Mouse (Mus musculus) heart, postnatal 25 days (tissue): ENCODE results near the gene Fbxl2. TPM values are rescaled to one million over a fixed set of nuclear protein-coding genes. Genes with fewer than 3 reads are reported as not detected.
"Not testable (repeated sequence)": the region's sequence is repeated elsewhere in the genome, so short reads cannot be mapped to it uniquely, and the experiment has no call there.

Experiments used
- DNase-seq: peaks from one replicate; pipeline ENCODE4 v3.0.0; 2022; ENCODE audit warnings: low spot score
- intact Hi-C: fragments of 180-260 bp; cut with DNase I; formaldehyde crosslinking; loops from one replicate; pipeline ENCODE4 v1.15.1; 2025
- total RNA-seq, 2 experiments: library from RNA; stranded (reverse); gene quantifications; 2 replicates each; pipeline ENCODE4 v1.2.3; 2021

Gene Fbxl2
- total RNA-seq, result 1 to 10 TPM in 1 of 2 experiments, under 1 TPM in 1; 0.87 to 1.0 TPM

DNA sequence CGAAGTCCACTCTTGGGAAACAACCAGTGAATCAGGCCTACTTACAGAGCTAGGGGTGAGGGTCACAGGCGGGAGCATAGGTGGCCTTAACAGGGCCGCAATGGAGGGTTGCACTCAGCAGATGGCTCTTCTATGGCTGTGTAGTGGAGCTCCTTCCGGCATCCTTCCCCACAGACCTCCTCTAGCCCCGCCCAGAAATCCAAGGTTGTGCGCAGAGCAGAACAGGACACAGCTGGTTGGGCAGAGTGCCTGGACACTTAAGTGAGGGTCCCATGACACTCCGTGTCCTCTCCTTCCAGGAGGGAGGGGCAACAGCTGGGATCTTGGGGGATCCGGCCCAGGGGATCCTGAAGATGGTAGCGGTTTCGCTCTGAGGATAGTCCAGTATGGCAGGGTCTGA is at the start of gene Fbxl2:
Gene Fbxl2, minus strand, starts transcription at position 164 of the 400 bp plus-strand sequence.
- DNase-seq, result no peak
- intact Hi-C loops, result no loop called here

DNA sequence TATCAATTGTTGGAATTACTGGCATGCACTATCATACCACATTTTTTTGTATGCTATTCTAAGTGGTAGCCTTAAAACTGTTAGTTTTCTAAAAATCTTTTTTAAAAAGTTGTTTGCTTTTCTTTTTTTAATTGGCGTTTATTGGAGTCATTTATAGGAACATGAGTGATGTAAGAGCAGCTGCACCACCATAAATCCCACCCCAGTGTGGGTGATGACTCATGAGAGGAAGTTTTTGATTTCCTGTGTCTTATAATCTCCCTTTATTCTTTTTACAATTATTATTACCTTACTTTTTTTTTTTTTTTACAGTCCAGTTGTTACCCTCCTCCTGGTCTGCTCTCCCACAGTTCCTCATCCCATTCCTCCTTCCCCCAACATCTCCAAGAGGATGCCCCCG is 48.9 kb upstream of the Fbxl2 start:
- DNase-seq, result no peak
- intact Hi-C loops, result no loop called here

DNA sequence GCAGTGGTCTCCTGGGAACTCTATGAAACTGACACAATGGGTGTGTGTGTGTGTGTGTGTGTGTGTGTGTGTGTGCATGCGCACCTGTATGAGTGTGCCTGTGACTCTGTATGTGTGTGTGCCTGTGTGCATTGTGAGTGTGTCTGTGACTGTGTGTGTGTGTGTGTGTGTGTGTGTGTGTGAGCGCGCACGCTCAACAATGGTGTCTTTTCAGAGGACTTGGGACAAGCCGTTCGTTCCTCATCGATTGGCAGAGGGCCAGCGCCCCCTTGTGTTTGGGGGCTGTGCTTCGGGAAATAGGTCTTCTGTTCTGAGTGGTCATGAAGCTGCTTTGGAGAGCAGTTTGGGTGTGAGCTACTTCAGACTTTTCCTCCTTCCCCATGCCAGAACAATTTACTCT is 46.2 kb upstream of the Fbxl2 start:
- intact Hi-C loops, DNase-seq: not testable (repeated sequence)

DNA sequence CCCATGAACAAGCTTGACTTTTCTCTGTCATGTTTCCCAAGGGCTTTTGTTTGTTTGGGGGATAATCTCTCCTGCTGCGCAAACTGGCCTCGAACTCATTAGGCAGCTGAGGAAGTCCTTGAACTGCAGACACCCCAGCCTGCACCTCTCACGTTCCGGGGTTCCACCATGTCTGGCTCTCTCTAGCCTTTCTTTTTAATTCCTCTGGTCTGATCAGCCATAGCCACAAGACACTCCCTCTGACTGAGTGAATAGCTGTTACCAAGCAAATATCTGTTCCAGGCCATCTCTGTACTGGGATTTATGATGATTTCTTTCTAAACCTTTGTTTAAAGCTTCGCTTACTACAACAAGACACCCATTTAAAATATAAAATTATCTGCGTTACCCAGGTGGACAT is 42.9 kb upstream of the Fbxl2 start:
- DNase-seq, intact Hi-C loops: not testable (repeated sequence)

DNA sequence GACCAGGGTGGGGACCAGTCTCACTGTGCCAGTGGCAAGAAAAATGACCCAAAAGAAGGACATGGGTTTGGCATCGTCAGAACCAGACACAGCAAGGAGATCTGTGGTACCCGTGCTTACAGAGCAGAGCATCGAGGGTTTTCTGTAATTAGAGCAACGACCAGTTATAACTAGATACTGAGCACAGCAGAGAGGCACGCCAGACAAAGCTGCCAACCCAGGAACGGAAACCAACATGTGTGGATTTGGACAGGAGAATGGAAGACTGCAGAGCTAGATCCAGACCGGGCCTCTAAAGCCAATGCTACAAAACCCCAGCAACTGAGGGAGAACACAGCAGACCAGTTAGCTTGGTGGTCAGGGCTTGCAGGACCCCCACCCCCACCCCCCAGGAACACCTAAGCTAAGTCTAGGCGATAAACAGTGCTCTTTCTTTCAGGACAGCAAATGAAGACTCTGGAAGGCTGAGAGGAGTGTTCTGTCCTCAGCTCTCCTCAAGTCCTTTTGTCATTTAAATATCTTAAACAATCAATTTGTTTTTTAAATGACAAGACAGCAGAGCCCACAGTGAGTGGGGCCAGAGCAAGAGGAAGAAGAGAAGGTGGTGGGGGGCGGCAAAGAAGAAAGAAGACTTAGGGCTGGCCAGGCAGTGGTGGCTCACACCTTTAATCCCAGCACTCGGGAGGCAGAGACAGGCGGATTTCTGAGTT is 41.3 kb upstream of the Fbxl2 start:
- intact Hi-C loops, result no loop called here
- DNase-seq, result no peak

DNA sequence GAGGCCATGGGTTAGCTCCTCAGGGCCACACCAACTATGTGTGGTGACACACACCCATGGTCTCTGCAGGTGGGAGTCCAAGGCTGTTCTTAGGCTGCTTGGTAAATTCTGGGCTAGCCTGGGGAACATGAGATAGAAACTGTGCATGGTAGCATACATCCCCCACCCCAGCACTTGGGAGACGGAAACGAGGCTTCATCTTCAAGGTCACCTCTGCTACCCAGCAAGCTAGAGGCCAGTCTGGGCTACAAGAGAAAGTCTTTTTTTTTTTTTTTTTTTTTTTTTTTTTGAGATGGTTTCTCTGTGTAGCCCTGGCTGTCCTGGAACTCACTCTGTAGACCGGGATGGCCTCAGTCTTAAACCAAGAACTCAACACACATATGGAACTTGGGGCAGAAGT is 40.4 kb upstream of the Fbxl2 start:
- intact Hi-C loops, result no loop called here
- DNase-seq, result no peak

DNA sequence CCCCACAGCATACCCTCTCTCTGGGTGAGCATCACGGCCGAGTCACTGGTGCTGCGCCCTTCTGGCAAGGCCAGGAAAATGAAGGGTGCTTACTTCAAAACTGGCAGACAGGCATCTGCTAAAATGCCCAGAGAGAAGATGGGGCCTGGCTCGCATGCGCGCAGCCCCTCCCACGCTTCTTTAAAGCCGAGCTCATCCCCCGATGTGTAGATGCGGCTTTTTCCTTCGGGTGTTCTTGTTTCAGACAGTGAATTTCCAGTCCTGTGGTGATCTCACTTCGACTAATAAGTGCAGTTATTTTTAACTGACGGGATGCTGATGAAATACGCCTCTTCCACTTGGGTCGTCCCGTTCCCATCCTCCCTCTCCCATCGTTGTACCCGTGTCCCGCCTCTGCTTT is 27.7 kb upstream of the Fbxl2 start:
- no peak for DNase-seq
- intact Hi-C loops, result no loop called here

DNA sequence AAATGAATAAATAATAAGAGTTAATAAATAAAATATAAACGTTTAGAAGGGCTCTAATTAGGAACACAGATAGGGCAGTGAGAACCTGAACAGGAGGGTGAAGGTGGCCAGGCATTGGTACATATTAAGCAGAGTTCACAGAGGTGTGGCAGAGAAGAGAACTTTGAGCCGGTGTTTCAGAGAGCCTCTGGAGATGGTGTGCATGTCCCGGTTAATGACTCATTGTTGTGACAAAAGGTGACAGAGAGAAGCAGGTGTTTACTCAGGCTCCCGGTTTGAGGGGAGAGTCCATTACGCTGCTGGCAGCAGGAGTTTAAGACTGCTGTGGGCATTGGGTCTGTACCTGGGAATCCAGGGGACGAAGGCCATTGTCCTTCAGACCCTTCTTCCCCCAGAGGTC is 23.4 kb upstream of the Fbxl2 start:
- no peak for DNase-seq

DNA sequence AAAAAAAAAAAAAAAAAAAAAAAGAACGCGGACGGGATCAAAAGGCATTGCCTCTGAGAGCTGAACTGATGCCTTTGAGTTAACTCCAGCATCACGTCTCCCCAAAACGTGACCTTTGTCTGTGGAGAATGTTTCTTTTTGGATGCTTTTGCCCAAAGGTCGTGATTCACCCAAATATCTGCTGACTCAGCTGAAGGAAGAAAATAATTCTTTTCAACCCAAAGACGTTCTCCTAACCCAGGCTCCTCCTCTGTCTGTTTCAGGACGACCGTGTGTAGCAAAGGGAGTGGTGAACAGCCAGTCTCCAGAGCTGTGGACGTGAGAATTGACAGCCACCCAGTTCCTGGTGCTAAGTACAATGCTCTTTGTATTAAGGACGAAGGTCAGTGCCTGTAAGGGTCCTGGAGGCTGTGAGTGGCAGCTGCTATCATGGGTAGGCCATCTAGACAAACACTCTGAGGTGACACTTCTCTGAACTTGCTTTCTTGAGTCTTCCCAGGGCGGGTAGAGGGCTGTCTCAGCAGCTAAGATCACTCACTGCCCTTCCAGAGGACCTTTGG is 22.6 kb upstream of the Fbxl2 start:
- no peak for DNase-seq
- intact Hi-C loops, result no loop called here

More for the DNA sequence above, 23.4 kb upstream of the Fbxl2 start:
- intact Hi-C loops, result no loop called here

DNA sequence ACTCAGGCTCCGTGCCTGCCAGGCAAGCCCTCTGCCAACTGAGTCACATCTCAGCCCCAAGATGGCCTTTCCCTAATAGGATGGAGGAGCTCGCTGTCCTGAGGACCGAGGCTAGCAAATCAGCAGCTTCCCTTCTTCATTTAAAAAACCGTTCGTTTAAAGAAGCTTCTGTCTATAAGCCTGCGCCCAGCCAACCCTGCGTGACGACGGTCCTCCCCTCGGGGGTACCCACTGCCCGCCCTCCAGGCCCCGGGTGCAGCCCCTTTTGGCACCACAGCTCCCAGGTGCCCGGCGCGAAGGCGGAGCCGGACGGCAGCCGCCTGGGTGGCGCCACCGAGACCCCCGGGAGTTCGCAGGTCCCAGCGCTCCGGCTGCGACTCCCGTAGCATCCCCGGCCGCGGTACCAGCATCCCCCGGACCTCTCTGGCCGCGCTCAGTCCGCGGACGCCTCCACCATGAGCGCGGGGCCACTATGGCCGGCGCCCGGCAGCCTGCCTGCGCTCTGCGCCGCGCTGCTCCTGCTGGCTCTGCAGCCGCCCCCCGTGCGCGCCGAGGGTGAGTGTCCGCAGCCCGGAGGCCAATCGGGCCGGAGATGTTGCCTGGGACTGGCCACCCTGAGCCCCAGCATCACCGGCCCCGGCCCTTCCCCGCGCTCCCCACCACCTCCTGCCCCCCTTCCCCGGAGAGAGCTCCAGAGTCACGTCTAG is 11.3 kb upstream of the Fbxl2 start, which contains the start of gene Susd5:
Gene Susd5, plus strand, starts transcription at position 51 of the 707 bp plus-strand sequence.
- DNase-seq, result no peak
- intact Hi-C loops, result no loop called here

DNA sequence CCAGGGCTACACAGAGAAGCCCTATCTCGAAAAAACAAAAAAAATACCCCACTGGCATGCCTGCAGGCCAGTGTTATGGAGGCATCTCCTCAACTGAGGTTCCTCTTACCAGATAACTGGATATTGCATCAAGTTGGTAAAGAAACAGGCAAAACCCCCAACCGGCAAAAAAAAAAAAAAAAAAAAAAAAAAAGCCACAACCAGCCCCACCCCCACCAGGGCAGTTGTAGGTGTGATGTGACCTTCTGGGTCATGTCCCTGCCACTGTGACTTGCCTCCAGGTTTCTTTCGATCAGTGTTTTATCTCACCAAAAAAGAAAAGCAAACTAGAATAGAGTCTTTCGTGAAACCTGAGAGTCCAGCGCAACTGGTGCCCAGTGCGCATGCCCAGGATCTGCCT is 6.9 kb upstream of the Fbxl2 start:
- intact Hi-C loops, result no loop called here
- DNase-seq, result no peak

DNA sequence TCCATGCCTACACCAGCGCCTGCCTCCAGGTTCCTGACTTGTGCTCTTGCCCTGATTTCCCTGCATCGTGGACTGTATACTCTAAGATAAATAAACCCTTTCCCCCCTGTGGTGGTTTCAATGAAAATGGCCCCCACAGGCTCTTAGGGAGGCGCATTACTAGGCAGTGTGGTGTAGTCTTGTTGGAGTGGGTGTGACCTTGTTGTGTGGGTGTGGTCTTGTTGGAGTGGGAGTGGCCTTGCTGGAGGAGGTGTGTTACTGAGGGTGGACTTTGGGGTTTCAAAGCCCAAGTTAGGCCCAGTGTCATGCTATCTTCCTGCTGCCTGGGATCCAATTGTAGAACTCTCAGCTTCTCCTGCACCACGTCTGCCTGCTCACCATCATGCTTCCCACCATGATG is 6.0 kb upstream of the Fbxl2 start:
- DNase-seq, result no peak
- intact Hi-C loops, result no loop called here

DNA sequence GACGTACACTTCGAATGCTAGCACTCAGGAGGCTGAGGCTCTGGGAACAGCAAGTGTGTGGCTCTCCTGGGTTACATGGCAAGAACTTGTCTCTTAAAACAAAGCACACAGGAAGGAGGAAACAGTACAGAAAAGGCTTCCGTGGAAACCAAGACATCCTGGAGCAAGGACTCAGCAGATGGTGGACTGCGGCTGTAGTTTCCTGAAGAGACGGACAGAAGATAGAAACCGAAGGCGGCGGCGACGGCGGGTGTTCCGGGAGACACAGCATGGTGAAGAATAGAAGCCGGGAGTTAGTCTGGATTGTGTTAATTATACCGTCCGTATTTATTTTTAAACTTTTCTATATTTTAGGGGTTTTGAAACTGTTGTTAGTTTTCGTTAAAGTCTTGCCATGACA is 4.8 kb upstream of the Fbxl2 start:
- intact Hi-C loops, result no loop called here
- DNase-seq, result no peak

DNA sequence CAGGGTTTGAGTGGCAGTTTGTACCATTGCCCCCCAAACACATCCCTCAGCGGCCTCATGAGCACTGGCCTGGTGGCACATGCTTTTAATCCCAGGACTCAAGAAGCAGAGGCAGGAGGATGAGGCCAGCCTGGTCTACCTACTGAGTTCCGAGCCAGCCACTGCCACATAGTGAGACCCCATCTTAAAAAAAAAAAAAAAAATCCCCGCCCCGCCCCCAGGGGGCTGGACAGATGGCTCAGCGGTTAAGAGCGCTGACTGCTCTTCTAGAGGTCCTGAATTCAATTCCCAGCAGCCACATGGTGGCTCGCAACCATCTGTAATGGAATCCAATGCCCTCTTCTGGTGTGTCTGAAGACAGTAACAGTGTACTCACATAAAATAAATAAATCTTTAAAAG is 4.1 kb upstream of the Fbxl2 start:
- DNase-seq, result no peak
- intact Hi-C loops, result no loop called here

DNA sequence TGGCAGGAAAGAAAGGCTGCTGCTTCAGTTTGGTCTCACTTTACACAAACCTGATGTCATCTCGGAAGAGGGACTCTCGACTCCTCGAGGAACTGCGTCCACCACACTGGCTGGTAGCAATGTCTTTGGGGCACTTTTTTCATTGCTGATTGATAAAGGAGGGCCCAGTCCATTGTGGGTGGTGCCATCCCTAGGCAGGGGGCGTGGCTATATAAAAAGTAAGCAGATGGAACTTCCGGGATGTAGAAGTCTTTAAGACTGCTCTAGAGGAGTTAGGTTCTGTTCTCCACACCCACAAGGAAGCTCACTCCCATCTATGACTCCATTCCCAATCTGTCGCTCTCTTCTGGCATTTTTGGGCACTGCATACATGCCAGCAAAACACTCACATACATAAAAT is 685 bp upstream of the Fbxl2 start:
- intact Hi-C loops, result no loop called here
- DNase-seq, result no peak

DNA sequence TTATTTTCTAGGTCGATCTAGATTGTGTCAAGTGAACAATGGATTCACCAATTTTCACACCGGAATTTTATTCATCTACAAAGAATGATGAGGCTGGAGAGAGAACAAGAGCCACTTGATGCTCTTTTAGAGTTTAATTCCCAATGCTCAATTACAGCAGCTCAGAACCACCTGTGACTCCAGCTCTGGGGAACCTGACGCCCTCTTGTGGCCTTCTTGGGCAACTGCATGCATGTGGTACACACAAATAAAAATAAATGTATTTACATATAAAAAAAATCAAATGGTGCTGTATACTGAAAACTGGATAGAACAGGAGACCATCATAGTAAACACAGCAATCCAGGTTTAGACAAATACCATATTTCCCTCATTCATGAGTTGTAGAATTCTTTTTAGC is 1.5 kb downstream of the Fbxl2 start:
- intact Hi-C loops, result loop anchor here (5.0 kb wide), 1 partner anchor 52 kb away; no protein-coding TSS in a partner anchor
- DNase-seq, result no peak

DNA sequence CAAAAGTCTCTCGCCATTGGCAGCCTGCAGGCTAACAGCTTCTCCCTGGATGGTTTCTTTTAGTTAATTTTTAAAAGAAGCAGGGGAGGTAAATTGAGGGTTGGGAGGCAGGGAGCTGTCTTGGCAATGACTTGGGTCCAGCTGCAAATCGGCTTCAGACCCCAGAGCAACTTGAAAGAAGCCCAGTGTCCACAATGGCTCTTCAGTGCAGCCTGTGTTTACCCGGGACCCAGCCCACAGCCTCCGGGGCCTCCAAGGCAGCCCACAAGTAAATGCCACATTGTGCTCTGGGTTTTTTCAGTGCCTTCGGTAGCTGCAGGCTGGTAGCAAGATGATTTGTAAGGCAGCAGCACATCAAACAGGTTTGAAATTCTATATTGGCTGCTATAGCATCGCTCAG is 3.5 kb downstream of the Fbxl2 start:
- intact Hi-C loops, result loop anchor here (5.0 kb wide), 1 partner anchor 50 kb away; no protein-coding TSS in a partner anchor
- no peak for DNase-seq

DNA sequence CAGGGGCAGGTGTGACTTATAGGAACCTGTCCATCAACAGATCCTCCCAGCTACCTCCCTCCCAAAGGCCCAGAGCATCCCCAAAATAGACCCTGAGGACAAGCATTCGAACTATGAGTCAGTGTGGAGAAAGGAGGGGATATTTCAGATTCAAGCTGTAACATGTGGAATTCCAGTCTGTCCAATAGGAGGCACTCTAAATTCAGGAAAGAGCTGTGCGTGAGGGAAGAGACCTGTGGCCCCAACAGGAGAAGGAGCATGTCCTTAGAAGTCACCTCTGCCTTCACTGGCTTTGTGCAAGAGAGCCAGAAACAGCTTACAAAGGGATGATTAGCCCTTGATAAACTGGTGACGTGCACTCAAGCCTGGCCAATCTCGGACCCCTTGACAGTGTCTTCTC is 5.0 kb downstream of the Fbxl2 start:
- DNase-seq, result no peak
- intact Hi-C loops, result loop anchor here (5.0 kb wide), 1 partner anchor 49 kb away; no protein-coding TSS in a partner anchor

DNA sequence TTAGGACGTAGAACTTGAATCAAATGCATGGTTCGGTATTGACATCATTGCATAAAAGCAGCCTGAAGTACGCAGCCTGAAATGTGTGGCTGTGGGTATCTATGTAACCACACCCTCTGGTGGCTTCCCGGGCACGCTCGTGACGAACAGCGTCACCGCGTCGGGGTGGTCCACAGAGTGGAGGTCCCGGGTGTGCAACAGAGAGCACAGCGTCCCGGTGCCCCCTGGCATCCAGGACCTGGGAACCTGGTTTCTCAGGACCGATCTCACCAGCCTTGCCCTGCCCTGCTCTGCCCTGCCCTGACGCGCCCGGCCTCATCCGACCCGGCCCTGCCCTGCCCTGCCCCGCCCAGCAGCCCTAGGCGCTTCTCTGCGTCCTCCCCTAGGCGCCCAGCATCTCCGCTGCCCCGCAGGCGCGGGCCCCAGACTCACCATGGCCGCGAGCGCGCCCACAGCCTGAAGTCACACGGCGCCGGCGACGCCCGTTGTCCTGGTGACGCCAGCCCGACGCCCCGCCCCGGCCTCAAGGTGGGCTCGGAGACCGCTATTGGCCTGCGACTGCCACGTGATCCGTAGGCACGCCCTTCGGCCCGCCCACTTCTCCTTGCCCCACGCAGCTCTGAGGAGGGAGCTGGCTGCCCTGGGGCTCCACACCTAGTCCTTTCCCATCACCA is 19.6 kb downstream of the Fbxl2 start:
- intact Hi-C loops, result no loop called here

DNA sequence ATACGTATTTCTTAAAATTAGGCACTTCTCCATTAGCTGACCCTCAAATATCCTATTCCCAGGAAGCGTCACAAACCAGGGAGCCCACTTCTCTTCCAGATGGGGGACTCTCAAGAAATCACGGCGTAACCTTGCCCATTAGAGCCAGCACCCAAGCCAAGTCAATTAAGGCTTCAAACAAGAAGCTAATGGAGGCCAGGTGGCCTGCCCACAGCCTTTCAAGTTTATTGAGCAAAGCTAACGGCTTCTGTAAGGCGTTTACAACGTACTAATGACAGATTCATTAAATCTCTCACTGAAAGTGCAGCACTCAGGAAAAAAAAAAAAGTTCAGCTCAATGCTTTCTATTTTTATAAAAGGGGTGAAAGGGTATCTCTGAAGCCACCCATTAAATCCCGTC is 20.1 kb downstream of the Fbxl2 start:
- intact Hi-C loops, result no loop called here
- no peak for DNase-seq

More for the DNA sequence above, 19.6 kb downstream of the Fbxl2 start:
- peak; percentile 5 for DNase-seq

DNA sequence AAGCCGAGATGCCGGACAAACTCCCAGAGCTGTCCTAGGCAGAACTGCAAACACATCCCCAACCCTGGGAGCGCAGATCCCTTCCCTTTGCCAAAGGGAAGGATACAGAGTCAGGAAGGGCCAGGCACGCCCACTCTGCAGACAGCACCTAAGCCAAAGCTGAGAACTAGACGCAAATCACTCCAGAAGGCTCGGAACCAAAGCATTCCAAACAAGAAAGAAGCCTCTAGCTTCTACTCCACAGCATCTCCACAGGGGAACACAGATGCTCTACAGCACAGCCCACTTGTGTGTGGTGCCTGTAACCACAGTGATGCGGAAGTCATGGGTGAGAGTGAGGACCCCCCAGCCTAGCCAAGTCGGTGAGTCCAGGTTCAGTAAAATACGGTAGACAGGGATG is 20.8 kb downstream of the Fbxl2 start:
- intact Hi-C loops, result no loop called here
- no peak for DNase-seq
